Mouse (Mus musculus) urinary bladder, postnatal 10 days (tissue): ENCODE measurements around the gene Erg28.

ENCODE experiments used
- DNase-seq: peaks from one replicate; pipeline ENCODE4 v3.0.0; 2022; ENCODE audit warnings: low spot score

Gene Erg28

DNA sequence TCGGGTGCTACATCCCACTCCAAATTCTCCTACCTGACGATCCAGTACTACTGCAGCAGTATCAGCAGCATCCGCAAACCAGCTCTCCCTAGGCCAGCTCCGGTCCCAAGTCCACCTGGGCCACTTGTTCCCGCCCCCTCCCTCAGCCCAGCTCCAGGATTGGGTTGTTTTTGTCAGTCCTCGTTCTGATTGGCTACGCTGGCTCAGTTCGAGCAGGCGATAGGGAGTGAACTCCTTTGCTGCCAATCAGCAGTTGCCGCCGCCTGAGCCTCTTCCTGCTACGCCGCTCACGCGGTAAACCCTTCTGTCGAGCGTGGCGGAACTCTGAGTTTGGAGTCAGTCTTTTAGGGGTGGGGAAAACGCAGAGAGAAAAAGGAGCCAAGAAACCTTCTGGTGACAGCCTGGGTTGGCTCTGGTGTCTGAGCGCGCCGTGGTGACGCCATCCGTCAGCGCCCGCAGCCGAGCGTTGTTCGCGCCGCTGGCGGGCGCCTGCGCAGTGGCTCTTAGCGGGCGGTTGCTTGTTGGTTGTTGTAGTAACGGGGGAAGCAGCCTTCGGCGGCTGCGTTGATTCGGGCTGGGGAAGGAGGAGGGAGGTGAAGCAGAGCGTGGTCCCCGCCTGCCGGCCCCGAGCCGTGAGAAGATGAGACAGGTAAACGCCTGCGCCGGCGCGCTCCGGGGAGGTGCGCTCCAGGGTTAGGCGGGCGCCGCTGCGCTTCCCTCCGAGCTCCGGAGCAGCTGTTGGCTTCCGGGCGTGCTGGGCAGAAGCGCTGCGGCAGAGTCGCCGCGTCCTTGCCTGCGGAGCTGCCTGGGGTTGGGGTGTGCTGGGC is at the start of gene Erg28, which contains the start of gene Ttll5:
TSS of gene Erg28 (minus strand) at position 113 of the 827 bp plus-strand sequence.
TSS of gene Ttll5 (plus strand) at position 222 of the 827 bp plus-strand sequence.
- peak; percentile 81 for DNase-seq

DNA sequence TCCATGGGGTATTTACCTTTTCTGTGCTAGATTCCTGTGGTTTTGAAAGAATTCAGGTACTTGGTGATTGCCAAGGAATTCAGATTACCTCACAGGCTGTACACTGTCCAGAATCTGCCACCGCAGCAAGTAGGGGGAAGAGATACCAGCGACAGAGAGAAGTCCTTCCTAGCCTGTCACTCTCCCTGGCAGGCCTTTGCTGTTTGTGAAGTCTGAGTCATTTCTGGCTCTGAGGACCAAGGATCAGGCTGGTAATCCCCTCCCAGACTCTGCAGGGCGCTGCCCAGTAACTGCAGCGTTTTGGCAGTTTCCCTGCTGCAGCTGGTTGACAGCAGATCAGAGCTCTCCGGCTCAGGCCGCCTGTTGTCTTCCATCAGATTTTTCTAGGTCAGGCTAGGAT is 45.1 kb upstream of the Erg28 start:
- DNase-seq = no peak

DNA sequence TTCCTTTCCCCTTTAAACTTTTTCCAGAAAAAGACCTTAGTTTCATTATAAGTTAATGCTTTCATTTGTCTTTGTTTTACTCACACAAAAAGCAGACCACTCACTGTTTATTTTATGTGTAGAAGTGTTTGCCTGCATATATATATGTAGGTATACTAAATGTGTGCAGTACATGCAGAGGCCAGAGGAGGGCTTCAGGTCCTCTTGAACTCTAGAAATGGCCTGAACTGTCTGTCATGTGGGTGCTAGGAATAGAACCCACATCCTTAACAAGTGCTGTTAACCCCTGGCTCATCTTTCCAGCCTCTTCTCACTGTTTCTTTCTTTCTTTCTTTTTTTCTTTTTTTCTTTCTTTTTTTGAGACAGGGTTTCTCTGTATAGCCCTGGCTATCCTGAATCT is 42.8 kb upstream of the Erg28 start:
- no peak for DNase-seq

DNA sequence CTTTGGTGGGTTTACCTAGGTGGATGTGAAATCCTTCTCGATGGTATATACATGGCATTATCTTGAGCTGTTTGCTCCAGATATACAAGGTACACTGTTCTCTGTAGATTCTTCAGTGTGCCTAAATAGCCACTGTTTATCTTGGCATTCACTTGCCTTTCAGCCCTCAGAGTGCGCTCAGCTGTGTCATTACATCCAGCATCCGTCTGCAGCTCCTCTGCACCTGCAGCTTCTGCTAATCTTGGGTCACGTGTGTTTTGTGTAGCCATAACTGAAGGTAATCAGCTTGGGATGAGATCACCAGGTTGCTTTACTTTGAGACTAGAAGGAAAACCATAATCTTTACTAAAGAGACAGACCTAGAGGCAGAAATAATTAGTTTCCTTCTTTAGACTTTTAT is 42.3 kb upstream of the Erg28 start:
- no peak for DNase-seq

DNA sequence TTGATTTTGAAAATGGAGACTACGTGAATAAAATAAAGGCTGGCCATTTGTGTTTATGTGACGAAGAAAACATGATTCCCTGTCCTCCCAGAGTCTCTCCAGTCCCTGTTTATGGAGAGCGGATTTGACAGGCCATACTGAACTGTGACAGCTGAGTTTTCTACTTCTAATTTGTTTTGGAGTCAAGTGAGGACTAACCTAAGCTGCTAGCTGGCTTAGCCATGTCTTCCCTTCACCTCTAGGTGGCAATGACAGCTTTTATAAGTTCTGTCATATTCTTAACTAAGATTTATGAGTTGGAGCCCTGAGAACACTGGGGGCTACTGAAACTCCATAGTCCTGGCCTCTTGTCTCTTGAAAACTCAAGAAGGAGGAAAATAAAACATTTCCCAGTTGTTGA is 41.2 kb upstream of the Erg28 start:
- DNase-seq = no peak

DNA sequence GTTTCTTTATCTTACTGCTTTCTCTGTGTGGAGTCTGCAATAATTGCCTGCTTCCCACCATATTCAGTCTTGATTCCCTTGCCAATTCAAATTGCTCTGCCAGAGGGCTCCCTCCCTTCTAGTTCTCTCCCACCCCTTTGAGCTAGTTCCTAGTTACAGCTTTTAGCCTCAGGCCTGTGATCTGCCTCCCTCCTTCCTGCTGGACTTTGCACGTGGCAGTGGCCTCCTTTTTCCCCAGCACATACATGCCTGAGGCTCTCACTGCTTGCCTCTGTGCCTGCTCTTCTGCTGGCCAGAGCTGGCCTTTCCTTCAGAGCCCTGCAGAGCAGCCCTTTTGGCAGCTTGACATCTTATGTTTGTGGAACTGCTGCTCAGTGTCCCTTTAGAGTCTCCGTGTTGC is 38.2 kb upstream of the Erg28 start:
- no peak for DNase-seq

DNA sequence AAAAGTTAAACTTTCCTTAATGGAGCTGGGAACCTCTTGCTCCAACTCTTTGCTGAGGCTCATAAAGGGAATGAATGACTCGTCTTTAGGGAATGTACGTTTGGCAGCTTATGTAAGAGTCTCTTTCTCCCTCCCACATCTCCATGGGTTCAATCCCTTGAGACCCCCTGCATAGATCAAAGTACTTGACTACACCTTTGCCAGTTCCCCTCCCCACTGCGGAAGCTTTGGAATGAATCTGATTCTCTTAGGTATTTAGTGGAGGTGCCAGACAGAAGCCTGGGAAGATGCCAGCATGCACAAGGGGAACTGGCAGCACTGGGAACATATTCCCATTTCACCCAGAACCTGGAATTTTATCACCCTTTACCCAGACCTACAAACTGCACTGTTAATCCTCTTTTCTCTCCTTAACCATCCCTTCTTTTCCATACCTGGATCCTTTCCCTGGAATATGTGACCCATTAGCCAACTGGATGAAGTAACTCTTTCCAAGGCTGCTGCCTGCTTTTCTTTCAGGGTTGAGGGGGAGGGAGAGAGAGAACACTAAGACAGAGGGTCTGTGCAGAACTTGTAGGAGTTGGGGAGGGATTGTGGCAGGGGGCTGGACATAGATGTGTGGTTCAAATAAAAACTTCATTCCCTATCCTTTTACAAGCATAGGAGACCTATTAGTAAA is 35.3 kb upstream of the Erg28 start:
- DNase-seq = no peak

DNA sequence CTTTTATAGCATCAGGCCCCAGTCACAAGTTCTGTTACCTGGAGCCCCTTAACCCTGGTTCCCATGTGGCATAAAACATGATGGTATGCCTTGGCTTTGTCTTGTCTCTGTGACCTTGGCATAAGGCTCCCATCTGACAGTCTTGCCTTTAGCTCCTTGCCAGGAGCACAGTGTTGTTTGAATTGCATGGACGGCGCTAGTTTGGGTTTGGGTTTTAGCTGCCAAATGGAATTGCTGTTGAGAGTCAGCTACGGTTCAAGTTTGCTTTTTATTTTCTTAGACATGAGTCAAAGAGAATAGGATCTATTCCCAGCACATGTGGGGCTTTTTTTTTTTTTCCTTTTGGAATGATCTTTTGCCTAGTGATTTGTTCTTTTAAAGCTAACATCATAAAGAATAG is 34.8 kb upstream of the Erg28 start:
- DNase-seq = no peak

DNA sequence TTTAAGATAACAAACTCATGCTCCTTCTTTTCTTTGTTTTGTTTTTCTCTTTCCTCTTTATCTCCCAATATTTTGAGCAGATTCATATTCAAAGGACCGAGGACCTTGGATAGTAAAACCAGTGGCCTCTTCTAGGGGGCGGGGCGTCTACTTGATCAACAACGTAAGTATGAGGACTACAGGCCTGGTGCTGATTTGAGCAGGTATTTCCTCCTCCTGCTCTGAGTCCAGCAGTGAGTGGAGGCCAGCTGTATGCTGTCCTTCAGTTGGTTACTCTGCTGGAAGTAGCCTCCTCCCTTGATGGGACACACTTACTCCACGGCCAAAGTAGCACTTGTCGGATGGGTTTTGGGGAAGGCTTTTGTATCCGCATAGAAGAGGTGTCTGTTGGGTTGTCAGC is 33.0 kb upstream of the Erg28 start:
- no peak for DNase-seq

DNA sequence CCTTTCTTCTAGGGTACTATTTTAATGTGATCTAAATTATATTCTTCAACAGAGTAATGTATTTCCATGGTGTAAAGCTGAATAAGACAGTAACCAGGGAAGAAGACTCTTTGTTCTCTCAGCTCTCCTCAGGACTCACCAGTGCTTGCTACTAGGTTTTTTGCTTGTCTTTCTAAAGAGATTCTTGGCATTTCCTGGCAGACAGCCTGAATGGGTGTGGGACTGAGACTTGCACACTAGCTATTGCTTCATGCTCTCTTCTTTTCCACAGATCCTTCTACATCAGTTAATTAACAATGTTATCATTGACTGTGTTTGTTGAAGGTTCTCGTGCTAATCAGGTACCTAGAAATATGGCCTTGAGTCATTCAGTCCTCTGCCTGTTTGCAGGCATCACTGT is 29.9 kb upstream of the Erg28 start:
- DNase-seq = no peak

DNA sequence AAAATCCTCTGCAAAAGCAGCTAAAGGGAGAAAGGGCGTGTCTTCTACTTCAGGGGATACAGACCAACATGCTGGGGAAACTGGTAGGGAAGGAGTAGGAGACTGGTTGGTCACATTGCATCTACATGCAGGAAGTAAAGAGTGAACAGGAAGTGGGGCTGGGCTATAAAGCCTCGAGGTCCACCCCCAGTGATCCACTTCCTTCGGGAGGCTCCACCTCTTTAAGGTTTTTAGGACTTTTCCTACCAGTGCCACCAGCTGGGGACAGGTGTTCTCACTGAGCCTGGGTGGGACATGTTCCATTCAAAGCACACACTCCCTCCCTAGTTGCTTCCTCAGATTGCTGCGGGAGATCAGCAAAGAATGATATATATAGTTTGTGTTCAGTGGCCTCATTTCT is 29.5 kb upstream of the Erg28 start:
- no peak for DNase-seq

DNA sequence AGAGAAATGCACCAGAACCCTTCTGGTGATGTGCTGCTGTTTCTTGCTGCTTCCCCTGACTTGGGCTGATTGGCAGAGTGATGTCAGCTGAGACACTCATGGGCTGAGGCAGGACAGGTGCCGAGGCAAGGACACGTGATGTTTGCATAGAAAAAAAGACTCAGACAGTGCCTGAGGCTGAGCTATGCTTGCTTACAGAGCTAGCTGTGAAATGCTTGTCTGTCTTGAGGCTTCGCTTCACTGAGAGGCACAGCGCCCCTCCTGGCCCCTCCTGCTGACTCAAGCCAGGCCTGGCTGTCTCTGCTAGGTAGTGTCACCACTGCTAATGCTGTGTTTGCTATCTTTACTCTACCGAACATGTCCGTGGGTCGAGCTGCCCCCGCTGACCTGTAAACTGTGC is 26.3 kb upstream of the Erg28 start:
- DNase-seq = no peak

DNA sequence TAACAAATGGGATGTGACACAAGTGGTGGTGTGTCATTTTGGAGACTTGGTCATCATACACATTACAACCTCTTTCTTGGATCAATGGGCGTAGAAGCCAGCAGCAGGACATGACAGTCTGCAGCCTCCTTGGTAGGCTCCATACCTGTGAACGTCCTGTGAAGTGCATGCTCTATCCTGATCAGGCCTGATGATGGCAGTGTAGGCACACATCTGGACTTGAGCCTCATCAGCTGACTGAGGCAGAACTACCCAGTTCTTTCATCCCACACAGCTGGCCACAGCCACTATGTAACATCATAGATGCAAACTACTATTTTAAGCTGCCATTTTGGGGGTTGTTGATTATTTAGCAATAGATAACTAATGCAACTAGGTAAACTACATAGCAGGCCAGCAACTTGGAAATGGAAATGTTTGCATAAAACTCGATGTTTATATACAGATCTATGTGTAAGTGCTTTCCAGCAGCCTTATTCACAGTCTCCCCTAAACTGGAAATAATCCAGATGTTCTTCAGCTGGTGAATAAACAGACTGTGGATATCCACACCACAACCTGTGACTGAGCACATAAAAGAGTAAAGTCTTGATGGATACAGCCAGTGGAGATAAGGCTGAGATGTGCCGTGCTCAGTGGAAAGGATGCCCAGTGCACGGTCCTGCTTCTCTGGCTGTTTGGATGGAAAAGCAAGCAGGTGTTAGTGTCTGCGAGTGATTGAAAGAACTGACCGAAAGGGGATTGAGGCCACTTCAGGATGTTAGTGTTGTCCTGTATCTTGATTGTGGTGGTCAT is 24.0 kb upstream of the Erg28 start:
- DNase-seq = no peak

DNA sequence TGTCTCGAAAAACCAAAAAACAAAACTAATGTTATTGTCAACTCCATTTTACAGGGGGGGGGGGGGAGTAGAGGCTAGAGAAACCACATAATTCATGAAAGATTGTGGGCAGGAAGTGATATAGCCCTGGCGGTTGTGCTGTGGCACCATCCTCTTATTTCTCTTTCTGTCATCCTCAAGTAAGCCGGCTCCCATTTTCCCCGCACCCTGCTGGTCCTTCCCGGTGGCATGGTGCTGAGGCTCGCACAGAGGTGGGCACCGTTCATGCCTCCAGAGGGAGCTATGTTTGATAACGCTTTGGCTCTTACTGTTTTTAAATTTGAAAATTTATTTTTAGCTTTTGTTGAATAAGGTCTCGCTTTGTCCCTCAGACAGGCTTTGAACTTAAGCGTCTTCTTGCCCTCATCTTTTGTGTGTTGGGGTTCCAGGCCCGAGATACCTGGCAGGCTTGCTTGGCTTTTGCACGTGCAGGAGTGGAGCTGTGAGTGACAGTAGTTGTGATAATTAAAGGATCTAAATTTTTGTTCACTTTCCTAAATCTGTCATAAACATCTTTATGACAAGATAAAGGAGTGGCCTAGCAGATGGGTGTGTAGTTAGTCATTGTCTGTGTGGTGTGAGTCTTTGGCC is 15.1 kb upstream of the Erg28 start:
- DNase-seq = no peak

DNA sequence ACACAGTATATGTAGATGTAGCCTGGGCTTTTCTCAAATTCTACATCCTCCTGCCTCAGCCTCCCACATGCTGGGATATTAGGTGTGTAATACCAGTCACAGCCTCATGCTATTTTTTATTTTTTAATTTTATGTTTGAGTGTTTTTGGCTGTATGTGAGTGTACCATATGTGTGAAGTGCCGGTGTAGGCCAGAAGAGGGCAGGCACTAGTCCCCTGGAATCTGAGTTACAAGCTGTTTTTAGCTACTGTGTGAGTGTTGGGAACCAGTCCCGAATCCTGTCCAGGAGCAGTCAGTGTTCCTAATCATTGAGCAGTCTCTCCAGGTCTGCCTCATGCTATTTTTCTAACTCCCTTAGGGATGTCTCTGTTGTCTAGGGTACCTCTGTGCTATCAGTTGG is 13.4 kb upstream of the Erg28 start:
- DNase-seq = no peak

DNA sequence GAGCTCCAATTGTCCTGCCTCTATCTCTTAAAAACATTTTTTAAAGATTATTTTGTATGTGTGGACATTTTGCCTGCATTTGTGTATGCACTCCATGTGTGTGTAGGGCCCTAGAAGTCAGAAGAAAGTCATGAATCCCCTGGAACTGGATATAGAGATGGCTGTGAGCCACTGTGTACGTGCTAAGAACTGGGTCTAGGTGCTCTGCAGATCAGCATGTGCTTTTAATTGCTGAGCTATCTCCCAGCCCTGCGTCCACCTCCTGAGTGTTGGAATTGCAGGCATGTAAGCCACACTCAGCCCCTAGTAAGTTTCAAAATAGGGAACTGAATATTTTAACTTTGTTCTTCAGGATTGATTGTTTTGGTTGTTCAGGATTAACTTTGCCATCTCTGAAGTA is 10.2 kb upstream of the Erg28 start:
- DNase-seq = no peak

DNA sequence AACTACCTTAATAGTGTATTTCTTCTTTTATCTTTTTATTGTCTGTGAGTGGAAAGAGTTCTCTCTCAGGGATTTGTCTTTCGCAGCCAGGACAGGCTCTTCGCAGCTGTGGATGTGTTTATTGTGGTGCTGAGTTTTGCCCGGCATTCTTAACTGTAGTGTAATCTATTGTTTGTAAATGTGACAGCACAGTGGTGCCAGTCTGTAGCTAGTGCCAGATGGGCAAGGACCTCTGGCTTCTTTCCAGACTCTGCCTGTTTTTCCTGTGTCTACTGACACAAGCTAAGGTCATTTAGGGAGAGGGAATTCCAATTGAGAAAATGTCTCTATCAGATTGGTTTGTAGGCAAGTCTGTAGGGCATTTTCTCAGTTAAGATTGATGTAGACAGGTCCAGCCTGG is 6.3 kb upstream of the Erg28 start:
- DNase-seq = no peak

DNA sequence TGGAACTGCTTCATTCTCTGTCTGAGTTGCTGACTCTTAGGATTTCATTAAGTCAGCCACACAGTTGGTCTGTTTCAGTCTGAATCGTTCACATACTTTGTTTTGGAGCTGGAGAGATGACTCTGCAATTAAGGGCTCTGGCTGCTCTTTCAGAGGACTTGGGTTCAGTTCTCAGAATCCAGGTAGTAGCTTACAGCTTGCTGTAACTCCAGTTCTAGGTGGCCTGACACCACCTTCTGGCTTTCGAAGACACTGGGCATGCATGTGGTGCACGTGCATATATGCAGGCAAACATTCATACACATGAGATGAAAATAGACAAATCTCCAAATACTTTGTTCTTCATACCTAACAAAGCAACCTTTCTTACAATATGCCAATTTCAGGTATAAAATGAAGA is 5.5 kb upstream of the Erg28 start:
- DNase-seq = no peak

DNA sequence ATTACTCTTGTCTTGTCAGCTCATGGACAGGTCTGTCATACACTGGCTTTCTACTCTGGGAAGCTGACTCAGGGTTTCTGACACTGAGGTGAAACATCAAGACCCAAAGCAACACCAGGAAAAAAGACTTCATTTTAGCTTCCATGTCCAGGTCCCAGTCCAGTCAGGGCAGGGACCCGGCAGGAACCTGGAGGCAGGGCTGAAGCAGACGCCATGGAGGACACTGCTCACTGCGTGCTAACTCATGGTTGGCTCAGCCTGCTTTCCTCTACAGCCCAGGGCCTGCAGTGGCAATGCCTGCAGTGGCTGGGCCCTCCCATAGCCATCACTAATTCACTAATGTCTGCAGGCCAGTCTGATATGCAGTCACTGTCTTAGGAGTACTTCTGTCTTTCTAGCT is 4.5 kb upstream of the Erg28 start:
- no peak for DNase-seq

DNA sequence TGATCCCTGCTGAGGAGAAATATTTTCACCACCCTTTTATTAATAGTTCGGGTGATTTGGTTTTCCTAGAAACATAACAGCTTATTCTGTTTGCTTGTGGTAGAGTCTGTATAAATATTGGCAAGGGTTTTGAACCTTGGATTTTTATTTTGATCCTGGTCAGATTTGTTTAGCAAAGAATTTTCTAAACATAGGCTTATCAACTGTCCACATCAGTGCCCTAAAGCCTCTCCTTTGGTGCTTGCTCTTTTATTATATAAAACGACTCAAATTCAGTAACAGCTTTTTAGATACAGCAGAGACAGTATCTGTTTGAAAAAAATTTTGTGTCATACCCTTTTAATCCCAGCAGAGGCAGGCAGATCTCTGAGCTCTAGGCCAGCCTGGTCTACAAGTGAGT is 1.5 kb upstream of the Erg28 start:
- no peak for DNase-seq

DNA sequence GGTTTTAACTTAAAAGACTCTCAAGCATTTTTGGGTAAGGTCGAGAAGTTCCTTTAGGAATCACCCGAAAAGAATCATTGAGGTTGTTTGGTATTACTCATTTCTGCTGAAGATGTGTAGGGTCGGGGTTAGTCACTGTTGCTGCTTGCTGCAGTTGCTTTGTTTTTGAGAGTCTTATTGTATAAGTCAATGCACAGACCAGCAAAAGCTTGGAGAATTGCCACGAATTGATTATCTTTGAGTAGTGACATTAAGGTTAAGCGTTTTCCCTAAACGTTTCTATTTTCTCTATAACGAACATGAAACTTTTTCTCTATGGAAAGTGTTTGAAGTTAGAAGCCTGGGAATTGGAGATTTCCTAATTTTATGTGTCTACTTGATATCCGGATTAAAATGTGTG is 1.0 kb upstream of the Erg28 start:
- DNase-seq = no peak

DNA sequence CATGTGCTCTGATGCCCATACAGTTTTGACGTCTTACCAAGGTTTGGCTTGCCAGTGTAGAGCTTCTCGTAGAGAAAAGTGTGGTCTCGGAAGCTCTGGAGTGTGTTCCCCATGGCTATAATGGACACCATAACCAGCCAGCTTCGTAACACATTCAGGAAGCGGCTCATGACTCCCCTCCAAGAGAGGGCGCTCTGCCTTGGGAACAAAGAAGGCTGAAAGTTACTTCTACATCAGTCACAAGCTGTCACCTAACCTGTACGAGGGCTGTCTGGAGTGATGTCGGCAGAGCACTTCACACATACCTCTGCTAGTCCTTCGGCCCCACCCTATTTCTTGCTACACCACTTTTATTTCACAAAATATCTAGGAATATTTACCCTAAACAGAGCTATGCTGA is 2.3 kb downstream of the Erg28 start:
- no peak for DNase-seq

DNA sequence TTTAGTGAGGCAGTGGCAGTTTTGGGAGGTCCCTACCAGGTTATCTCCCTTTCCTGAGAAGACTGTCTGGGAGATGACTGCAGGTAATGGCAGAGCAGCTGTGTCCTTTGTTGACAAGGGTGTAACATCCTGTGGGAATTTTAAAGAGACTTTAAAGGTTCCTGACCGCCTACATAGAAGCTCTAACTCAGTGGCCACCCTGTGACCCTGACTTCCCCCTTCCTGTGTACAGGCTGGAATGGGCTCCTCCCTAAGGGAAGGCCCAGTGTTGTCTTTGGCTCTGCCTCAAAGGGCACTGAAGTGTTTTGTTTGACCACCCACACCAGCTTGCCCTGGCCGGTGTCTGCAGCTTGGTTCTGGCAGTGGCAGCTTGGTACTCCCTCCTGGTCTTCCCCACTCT is 10.8 kb downstream of the Erg28 start:
- no peak for DNase-seq
